Mouse (Mus musculus) midbrain, embryonic 16.5 days (tissue): ENCODE data around the gene Agps. TPM values are rescaled to one million over a fixed set of nuclear protein-coding genes. Genes with fewer than 3 reads are reported as not detected.

Experiments used
- ATAC-seq: fragments of 200-750 bp; cut with Nextera tagmentation; 2 replicates; pipeline ENCODE4 v1.8.0; 2017; ENCODE audit warnings: moderate TSS enrichment
- H3K27ac ChIP-seq: fragments of 300-500 bp; sonication (generic); 2 replicates; pipeline ENCODE4 v1.5.1; 2014; ENCODE audit warnings: mild to moderate bottlenecking, low read length, mixed read lengths
- H3K27me3 ChIP-seq: fragments of 300-500 bp; sonication (generic); 2 replicates; pipeline ENCODE4 v1.6.1; 2014; ENCODE audit warnings: low read depth, low read length, mixed read lengths; ENCODE audit not compliant: control insufficient read depth, insufficient read depth
- H3K36me3 ChIP-seq: fragments of 300-500 bp; sonication (generic); 2 replicates; pipeline ENCODE4 v1.6.1; 2014; ENCODE audit warnings: mild to moderate bottlenecking, low read length, moderate library complexity, mixed read lengths; ENCODE audit not compliant: control insufficient read depth, insufficient read depth
- H3K4me1 ChIP-seq: fragments of 300-500 bp; sonication (generic); 2 replicates; pipeline ENCODE4 v1.6.1; 2014; ENCODE audit warnings: mild to moderate bottlenecking, low read length, mixed read lengths; ENCODE audit not compliant: control insufficient read depth, insufficient read depth
- H3K4me2 ChIP-seq: fragments of 300-500 bp; sonication (generic); 2 replicates; pipeline ENCODE4 v1.6.1; 2014; ENCODE audit warnings: mild to moderate bottlenecking, low read length, mixed read lengths
- H3K4me3 ChIP-seq: fragments of 300-500 bp; sonication (generic); 2 replicates; pipeline ENCODE4 v1.5.1; 2014; ENCODE audit warnings: low read depth, mild to moderate bottlenecking, low read length, moderate library complexity, mixed read lengths
- H3K9ac ChIP-seq: fragments of 300-500 bp; sonication (generic); 2 replicates; pipeline ENCODE4 v1.6.1; 2014; ENCODE audit warnings: low read depth, low read length, mixed read lengths
- H3K9me3 ChIP-seq: fragments of 300-500 bp; sonication (generic); replicated peaks from 2 replicates; pipeline ENCODE4 v1.6.1; 2014; ENCODE audit warnings: mild to moderate bottlenecking, low read length, mixed read lengths; ENCODE audit not compliant: control insufficient read depth, poor library complexity, severe bottlenecking
- WGBS: fragments of 180-500 bp; shearing (Covaris S2); extraction: QIAGEN DNeasy Blood & Tissue Kit; methylation state at CpG from one replicate; pipeline ENCODE4 v1.1.7; 2014; 5-methylcytosine and 5-hydroxymethylcytosine counted together
- polyA plus RNA-seq: library from polyadenylated mRNA; unstranded; fragments of >200 nt; fragmentation: Nextera tagmentation; extraction: Ambion mirVana; gene quantifications from 2 replicates; pipeline ENCODE4 v1.2.1, GENCODE M21; 2015

Gene Agps
- polyA plus RNA-seq, 1 experiment from 2014 or later, result 26.5 TPM

- Histone ChIP-seq H3K4me1 (no peaks in the 10 kb centered on the region), H3K4me2 (no peak overlapping the region), H3K9ac (no peak overlapping the region), H3K36me3 (peaks cover 6% of the 10 kb centered on the region), H3K27ac (no peak overlapping the region), H3K9me3 (no peaks in the 10 kb centered on the region), H3K4me3 (no peak overlapping the region), H3K27me3 (no peaks in the 10 kb centered on the region)
- 92% methylated on average over 5 of the region's 5 CpGs for WGBS
- no peak for ATAC-seq
These were observed 63.7 kb downstream of the Agps start for GRCm38 (mm10) chr2:75895711-75896110.

- Histone ChIP-seq H3K27me3 (no peaks in the 10 kb centered on the region), H3K4me1 (no peaks in the 10 kb centered on the region), H3K9me3 (no peaks in the 10 kb centered on the region), H3K9ac (no peak overlapping the region), H3K4me3 (no peak overlapping the region), H3K36me3 (peaks cover 6% of the 10 kb centered on the region), H3K4me2 (no peak overlapping the region), H3K27ac (no peak overlapping the region)
- 93% methylated on average over 1 of the region's 1 CpGs for WGBS
- no peak for ATAC-seq
These were observed 68.3 kb downstream of the Agps start for GRCm38 (mm10) chr2:75900281-75900680.

GRCm38 (mm10) chr2:75901869-75902268 is 69.9 kb downstream of the Agps start:
- Histone ChIP-seq H3K4me3 (no peak overlapping the region), H3K9ac (no peak overlapping the region), H3K4me1 (no peaks in the 10 kb centered on the region), H3K36me3 (peaks cover 4% of the 10 kb centered on the region), H3K27ac (no peak overlapping the region), H3K4me2 (no peak overlapping the region), H3K27me3 (no peaks in the 10 kb centered on the region), H3K9me3 (no peaks in the 10 kb centered on the region)
- WGBS, result 91% methylated on average over 9 of the region's 9 CpGs
- ATAC-seq, result no peak

GRCm38 (mm10) chr2:75907142-75907541 is 75.2 kb downstream of the Agps start:
- no peaks in the 10 kb centered on the region for H3K27me3 ChIP-seq
- no peak overlapping the region for H3K27ac ChIP-seq
- no peaks in the 10 kb centered on the region for H3K9me3 ChIP-seq
- H3K9ac ChIP-seq, result no peak overlapping the region
- no peak overlapping the region for H3K4me3 ChIP-seq
- H3K36me3 ChIP-seq, result no peaks in the 10 kb centered on the region
- H3K4me2 ChIP-seq, result no peak overlapping the region
- WGBS, result 87% methylated on average over 1 of the region's 1 CpGs
- no peak for ATAC-seq
- H3K4me1 ChIP-seq, result no peaks in the 10 kb centered on the region

- WGBS, result 91% methylated on average over 3 of the region's 3 CpGs
- no peak for ATAC-seq
These were observed 83.1 kb downstream of the Agps start for GRCm38 (mm10) chr2:75915040-75915439.

GRCm38 (mm10) chr2:75923807-75924340 is 91.9 kb downstream of the Agps start:
- Histone ChIP-seq H3K9ac (no peak overlapping the region), H3K4me1 (no peaks in the 10 kb centered on the region), H3K27ac (no peak overlapping the region), H3K36me3 (no peaks in the 10 kb centered on the region; the same call in 1 of the 2 replicates), H3K27me3 (no peaks in the 10 kb centered on the region), H3K4me3 (no peak overlapping the region), H3K9me3 (no peaks in the 10 kb centered on the region), H3K4me2 (no peak overlapping the region)
- 80% methylated on average over 4 of the region's 4 CpGs for WGBS
- ATAC-seq, result no peak

More at GRCm38 (mm10) chr2:75915040-75915439, 83.1 kb downstream of the Agps start:
- Histone ChIP-seq H3K27me3 (no peaks in the 10 kb centered on the region), H3K4me2 (no peak overlapping the region), H3K27ac (no peak overlapping the region), H3K36me3 (0 out of 2 replicates have a peak, but pooled peaks cover 4% of the 10 kb centered on the region), H3K4me3 (no peak overlapping the region), H3K9me3 (no peaks in the 10 kb centered on the region), H3K9ac (no peak overlapping the region), H3K4me1 (no peaks in the 10 kb centered on the region)

GRCm38 (mm10) chr2:75926061-75926460 is 94.1 kb downstream of the Agps start:
- H3K27me3 ChIP-seq, result no peaks in the 10 kb centered on the region
- no peaks in the 10 kb centered on the region; the same call in 1 of the 2 replicates for H3K36me3 ChIP-seq
- no peaks in the 10 kb centered on the region for H3K4me1 ChIP-seq
- no peak overlapping the region for H3K4me2 ChIP-seq
- no peak for ATAC-seq
- 74% methylated on average over 5 of the region's 5 CpGs for WGBS
- no peak overlapping the region for H3K9ac ChIP-seq
- H3K9me3 ChIP-seq, result no peaks in the 10 kb centered on the region
- H3K4me3 ChIP-seq, result no peak overlapping the region
- no peak overlapping the region for H3K27ac ChIP-seq

- H3K4me3 ChIP-seq, result no peak overlapping the region
- no peak overlapping the region for H3K27ac ChIP-seq
- H3K4me2 ChIP-seq, result no peak overlapping the region
- no peak for ATAC-seq
- H3K9me3 ChIP-seq, result no peaks in the 10 kb centered on the region
- H3K9ac ChIP-seq, result no peak overlapping the region
- no peaks in the 10 kb centered on the region for H3K4me1 ChIP-seq
- no peaks in the 10 kb centered on the region for H3K27me3 ChIP-seq
- 91% methylated on average over 3 of the region's 3 CpGs for WGBS
- no peaks in the 10 kb centered on the region; the same call in 1 of the 2 replicates for H3K36me3 ChIP-seq
These were observed 96.0 kb downstream of the Agps start for GRCm38 (mm10) chr2:75928011-75928410.

- 95% methylated on average over 2 of the region's 2 CpGs for WGBS
- no peak overlapping the region for H3K4me2 ChIP-seq
- H3K4me1 ChIP-seq, result no peaks in the 10 kb centered on the region
- no peak overlapping the region for H3K27ac ChIP-seq
- no peaks in the 10 kb centered on the region for H3K9me3 ChIP-seq
- no peak overlapping the region for H3K9ac ChIP-seq
- no peak for ATAC-seq
- H3K4me3 ChIP-seq, result no peak overlapping the region
- H3K27me3 ChIP-seq, result no peaks in the 10 kb centered on the region
- H3K36me3 ChIP-seq, result no peaks in the 10 kb centered on the region; the same call in 1 of the 2 replicates
These were observed 97.2 kb downstream of the Agps start for GRCm38 (mm10) chr2:75929141-75929540.
